Mouse (Mus musculus): ENCODE results near the gene Fam208b.

GRCm38 (mm10) chr13:3646566-3646965 lies 35.7 kb upstream of the Fam208b start:
- TF ChIP-seq CTCF (IDR thresholded peaks at IDR 0.05; ENCODE audit: low read depth, low read length) (no peak), POLR2A (IDR thresholded peaks at IDR 0.05; ENCODE audit: insufficient read depth, low read length) (no peak), EP300 (IDR thresholded peaks at IDR 0.05; ENCODE audit: insufficient read depth, low read depth, low read length) (no peak)

Data from ES-Bruce4 (cell line).